Mouse (Mus musculus): ENCODE measurements around the gene Prkab1.

The Prkab1 gene

GRCm38 (mm10) chr5:116024327-116024739 is at the start of gene Prkab1:
Gene Prkab1 (minus strand): TSS chr5:116024508.
- in situ Hi-C loops (cut with MboI, MseI), result no loop called here

DNA sequence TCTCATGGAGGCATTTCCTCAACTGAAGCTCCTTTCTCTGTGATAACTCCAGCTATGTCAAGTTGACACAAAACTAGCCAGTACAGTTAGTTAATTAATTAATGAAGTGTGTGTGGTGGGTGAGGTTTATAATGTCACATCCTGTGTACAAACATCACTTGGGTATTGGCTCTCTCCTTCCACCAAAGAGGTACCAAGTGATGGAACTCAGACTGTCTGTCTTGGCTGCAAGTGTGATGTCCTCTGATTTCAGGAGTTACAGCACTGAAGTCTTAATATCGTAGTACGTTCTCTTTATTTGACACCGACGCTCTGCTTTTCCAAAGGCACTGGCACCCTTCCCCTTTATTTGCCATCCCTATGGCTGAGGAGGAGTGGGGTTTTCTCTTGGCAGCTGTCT is 45.3 kb upstream of the Prkab1 start:
- in situ Hi-C loops (cut with MboI, MseI), result no loop called here

DNA sequence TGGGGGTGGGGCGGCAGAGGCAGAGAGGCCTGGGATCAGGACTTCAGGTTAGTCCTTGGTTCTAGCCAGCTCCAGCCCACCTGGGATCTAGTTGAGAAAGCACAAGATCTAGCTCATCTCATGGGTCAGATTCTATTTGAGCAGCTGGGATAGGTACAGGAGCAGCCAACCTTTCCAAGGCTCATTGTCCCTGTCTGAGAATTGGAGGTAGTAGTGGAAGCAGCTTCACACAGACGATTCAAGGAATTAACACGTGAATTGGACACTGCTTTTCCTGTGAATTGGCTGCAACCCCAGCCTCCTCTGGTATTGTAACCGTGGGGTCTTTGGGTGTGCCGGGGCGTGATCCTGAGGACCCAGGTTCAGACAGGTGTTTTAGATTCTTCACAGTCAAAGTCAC is 28.5 kb upstream of the Prkab1 start:
- in situ Hi-C loops (cut with MboI, MseI), result no loop called here

DNA sequence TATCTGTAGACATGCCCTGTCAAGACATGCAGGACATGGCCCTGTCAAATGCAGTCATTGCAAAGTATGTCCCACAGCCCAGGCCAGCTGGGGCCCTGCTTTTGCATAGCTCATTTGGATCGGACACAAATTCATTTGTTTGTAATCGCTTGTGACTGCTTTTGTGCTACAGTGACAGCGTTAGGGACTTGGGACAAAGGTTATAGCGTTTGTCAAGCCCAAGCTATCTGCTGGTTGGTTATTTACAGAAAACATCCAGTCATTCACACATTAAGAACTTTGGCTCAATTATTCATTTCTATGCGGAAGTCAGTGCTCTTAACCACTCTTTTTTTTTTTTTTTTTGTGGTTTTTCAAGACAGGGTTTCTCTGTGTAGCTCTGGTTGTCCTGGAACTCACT is 27.9 kb upstream of the Prkab1 start:
- in situ Hi-C loops (cut with MboI, MseI), result no loop called here

DNA sequence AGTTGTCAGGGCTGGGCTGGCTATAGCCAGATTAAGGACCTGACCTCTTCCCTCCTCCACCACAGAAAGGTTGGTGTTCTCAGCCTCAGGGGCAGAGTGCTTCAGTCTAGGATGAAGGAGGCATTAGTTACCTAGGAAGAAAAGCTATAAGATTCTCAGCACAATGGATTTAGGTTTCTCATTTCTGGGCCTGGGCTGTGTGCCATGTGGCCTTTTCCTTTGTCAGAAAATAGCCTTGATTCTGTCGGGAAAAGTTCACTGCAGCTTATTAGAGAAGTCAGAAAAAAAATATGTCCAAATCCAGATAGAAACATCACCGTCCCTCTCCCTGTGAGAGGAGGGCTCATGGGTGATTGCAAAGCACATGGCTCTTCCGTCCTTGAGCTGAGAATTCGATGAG is 25.5 kb upstream of the Prkab1 start:
- in situ Hi-C loops (cut with MboI, MseI), result no loop called here

GRCm38 (mm10) chr5:116048321-116048720 is 24.0 kb upstream of the Prkab1 start:
- in situ Hi-C loops (cut with MboI, MseI), result no loop called here

GRCm38 (mm10) chr5:116046246-116046645 is 21.9 kb upstream of the Prkab1 start:
- in situ Hi-C loops (cut with MboI, MseI), result no loop called here

- in situ Hi-C loops (cut with MboI, MseI), result no loop called here
Observed at GRCm38 (mm10) chr5:116045581-116045980, 21.3 kb upstream of the Prkab1 start.

- in situ Hi-C loops (cut with MboI, MseI), result no loop called here
Observed at GRCm38 (mm10) chr5:116042241-116042640, 17.9 kb upstream of the Prkab1 start.

- in situ Hi-C loops (cut with MboI, MseI), result loop anchor here (10.0 kb wide), 1 partner anchor 335 kb away; no protein-coding TSS in a partner anchor
Observed at GRCm38 (mm10) chr5:116039706-116040105, 15.4 kb upstream of the Prkab1 start.

DNA sequence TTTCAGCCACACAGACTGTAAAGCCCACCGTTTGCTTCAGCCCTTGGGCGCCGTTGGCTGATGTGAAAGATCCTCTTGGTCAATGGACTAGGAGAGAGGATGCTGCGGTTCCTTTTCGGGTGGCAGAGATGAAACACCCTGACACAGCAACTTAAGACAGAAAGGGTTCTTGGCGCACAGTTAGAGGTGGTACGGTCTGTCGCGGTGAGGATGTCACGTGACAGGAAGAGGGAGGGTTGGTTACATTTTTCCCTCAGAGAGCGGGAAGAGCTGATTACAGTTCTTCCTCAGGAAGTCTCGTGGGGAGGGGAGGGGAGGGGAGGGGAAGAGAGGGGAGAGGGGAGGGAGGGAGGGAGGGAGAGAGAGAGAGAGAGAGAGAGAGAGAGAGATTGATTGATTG is 13.4 kb upstream of the Prkab1 start:
- in situ Hi-C loops (cut with MboI, MseI), result loop anchor here (10.0 kb wide), 1 partner anchor 337 kb away; no protein-coding TSS in a partner anchor

DNA sequence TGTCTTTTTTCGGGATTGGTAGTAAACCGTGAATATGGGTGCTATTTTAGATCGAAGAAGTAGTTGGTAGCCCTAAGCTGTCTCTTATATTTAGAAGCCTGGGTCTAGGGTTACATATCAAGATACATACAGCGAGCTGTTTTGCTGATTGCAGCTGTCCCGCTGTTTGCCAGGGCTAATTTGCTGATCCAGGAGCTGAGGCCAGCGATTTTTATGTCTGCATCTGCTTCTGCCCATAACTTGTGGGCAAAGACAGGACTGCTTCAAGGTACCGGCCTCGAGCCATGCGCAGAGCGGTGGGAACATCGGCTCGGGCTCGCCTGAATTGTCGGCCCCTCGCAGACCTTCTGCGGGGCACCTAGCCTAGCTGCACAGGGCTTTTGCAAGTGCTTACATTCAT is 12.2 kb upstream of the Prkab1 start:
- in situ Hi-C loops (cut with MboI, MseI), result loop anchor here (10.0 kb wide), 1 partner anchor 338 kb away; no protein-coding TSS in a partner anchor

DNA sequence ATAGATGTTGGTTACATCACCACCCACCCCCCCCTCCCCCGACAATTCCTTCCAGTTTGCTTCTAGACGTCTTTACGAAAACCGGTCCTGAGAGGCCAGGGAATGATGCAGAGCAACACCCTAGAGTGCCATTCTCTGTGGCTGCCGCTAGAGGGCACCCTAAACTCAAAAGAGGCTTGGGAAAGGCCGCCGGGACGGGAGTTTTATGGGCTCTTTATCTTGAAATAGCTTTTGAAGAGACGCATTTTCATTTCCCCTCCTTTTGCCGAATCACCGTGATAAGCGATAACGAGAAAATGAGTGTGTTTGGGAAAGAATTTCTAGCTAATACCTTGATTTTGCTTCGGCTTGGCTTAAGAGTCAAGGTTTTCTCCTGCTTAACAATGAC is 6.9 kb upstream of the Prkab1 start:
- in situ Hi-C loops (cut with MboI, MseI), result loop anchor here (10.0 kb wide), 1 partner anchor 344 kb away; no protein-coding TSS in a partner anchor

GRCm38 (mm10) chr5:116030566-116031189 is 6.4 kb upstream of the Prkab1 start:
- in situ Hi-C loops (cut with MboI, MseI), result loop anchor here (10.0 kb wide), 1 partner anchor 344 kb away; no protein-coding TSS in a partner anchor

GRCm38 (mm10) chr5:116029071-116029470 is 4.8 kb upstream of the Prkab1 start:
- in situ Hi-C loops (cut with MboI, MseI), result no loop called here

GRCm38 (mm10) chr5:116026561-116026960 is 2.3 kb upstream of the Prkab1 start:
- in situ Hi-C loops (cut with MboI, MseI), result no loop called here

DNA sequence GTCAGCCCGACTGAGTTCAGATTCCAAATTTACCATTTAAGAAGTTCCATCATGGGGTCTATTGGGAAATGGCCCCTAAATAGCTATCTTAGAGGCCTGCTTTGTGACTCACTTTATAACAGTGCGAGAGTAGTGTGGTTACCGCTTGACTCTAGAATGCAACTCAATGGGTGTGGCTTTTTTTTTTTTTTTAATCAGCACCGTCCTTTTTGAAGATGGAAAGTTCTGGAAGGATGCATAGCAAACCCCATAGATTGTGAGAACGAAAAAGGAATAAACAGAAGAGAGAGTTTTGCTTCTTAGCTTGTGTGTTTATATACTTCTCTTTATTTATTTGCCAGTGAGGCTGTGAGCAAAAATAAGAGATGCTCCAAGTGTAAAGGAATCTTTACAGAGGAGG is 1.8 kb upstream of the Prkab1 start:
- in situ Hi-C loops (cut with MboI, MseI), result no loop called here

GRCm38 (mm10) chr5:116023821-116024284 is 455 bp downstream of the Prkab1 start:
- in situ Hi-C loops (cut with MboI, MseI), result no loop called here

GRCm38 (mm10) chr5:116023251-116023661 is 1.1 kb downstream of the Prkab1 start:
- in situ Hi-C loops (cut with MboI, MseI), result no loop called here

DNA sequence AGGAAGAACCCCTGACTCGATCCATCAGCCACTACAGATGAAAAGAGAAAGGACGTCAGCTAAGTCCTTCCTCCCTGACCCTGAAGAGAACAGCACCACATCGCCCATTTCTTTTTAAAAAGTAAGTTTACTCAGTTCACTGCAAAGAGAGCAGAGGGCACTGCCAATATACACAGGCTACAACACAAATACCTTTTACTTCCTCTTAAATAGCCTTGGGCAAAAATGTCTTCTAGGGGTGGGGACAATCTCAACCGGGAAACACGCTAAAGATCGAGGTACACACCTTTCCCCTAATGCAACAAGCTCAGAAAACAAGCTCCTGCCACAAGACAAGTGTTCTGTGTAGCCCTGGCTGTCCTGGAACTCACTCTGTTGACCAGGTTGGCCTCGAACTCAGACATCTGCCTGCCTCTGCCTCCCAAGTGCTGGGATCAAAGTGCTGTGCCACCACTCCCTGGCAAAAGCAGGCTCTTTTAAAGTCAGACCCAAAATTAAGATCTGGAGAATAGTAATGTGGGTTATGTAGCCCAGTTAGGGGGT is 1.6 kb downstream of the Prkab1 start:
- in situ Hi-C loops (cut with MboI, MseI), result no loop called here

DNA sequence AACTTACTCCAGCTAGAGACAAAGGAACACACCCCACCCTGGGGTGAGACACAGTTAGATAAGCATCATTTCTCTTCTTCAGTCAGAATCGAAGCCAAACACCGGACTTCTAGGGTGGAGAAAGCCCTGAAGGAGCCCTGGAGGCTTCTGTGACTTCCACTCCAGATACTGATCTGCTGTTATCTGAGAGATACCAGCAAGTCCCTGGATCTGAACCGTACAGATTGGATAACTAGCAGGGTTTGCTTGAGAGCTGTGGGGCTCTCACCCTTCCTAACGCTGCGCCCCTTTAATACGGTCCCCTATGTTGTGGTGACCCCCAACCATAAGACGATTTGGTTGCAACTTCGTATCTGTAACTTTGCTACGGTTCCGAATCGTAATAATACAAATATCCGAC is 2.2 kb downstream of the Prkab1 start:
- in situ Hi-C loops (cut with MboI, MseI), result no loop called here

- in situ Hi-C loops (cut with MboI, MseI), result no loop called here
Observed at GRCm38 (mm10) chr5:116021552-116021951, 2.8 kb downstream of the Prkab1 start.

GRCm38 (mm10) chr5:116019371-116019770 is 4.9 kb downstream of the Prkab1 start:
- in situ Hi-C loops (cut with MboI, MseI), result no loop called here

Data from T-helper 2 cell (primary cell).